Mouse (Mus musculus): ENCODE results near the gene Rc3h1. TPM values are rescaled to one million over a fixed set of nuclear protein-coding genes. Genes with fewer than 3 reads are reported as not detected.
"Not testable (repeated sequence)": the region's sequence is repeated elsewhere in the genome, so short reads cannot be mapped to it uniquely, and the experiment has no call there.

The Rc3h1 gene
- 7.9 and 8.1 TPM in 2 replicates for polyA plus RNA-seq (2015; fragmentation: Nextera tagmentation; extraction: Ambion mirVana)

DNA sequence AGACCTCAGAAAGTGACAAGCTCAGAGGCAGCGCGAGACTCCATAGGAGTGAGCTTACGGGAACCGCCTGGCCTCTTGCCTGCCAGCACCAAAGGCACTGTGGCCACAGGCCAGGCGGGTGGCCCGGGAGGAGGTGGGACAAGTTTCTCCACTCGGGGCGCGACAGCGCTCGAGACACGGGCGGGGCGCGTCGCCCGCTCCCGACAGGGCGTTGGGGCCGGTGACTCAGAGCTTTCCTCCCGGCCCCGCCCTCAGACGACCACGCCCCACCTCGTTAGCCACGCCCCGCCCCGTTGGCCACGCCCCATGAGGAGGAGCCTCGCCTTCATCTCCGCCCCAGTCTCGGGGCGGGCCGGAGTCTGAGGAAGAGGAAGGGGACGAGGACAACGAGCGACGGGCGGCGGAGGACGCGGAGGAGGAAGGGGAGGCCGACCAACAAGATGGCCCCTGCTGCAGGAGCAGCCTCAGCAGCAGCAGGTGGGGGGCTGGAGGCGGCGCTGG is at the start of gene Rc3h1:
Rc3h1 (plus strand) TSS at position 362 of the 501 bp plus-strand sequence.
- peak; percentile 95 for ATAC-seq
- H3K27ac ChIP-seq = peak within 1 kb of the TSS; percentile 87
- H3K9me3 ChIP-seq (replicated peaks) = no peaks in the 10 kb centered on the region
- H3K4me1 ChIP-seq = peaks cover 19% of the 10 kb centered on the region
- WGBS = 0% methylated on average over 34 of the region's 45 CpGs
- H3K27me3 ChIP-seq = no peaks in the 10 kb centered on the region
- peak within 1 kb of the TSS; percentile 75 for H3K4me2 ChIP-seq
- peak within 1 kb of the TSS; percentile 95 for H3K4me3 ChIP-seq
- H3K9ac ChIP-seq = peak within 1 kb of the TSS; percentile 97
- no peaks in the 10 kb centered on the region for H3K36me3 ChIP-seq (ENCODE audit: poor library complexity, severe bottlenecking)

DNA sequence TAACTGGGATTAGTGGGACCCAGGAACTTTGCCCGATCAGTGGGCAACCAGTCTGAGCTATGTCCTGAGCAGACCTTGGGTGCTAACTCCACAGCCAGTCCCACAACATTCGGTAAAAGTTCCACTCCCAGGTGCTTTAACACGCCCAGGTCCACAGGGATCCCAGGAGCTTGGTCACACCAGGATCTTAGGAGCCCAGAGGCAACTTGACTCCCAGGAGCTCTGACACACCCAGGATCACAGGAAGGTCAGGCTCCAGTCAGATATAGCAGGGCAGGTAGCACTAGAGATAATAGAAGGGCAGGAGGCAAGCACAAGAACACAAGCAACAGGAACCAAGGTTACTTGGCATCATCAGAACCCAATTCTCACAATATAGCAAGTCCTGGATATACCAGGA is 48.1 kb upstream of the Rc3h1 start:
- Histone ChIP-seq H3K27me3 (no peaks in the 10 kb centered on the region), H3K36me3 (ENCODE audit: poor library complexity, severe bottlenecking) (no peaks in the 10 kb centered on the region), H3K4me1 (no peaks in the 10 kb centered on the region), H3K9me3 (replicated peaks) (no peaks in the 10 kb centered on the region), H3K4me3 (no peak overlapping the region), H3K9ac (no peak overlapping the region), H3K27ac (no peak overlapping the region), H3K4me2 (no peak overlapping the region)
- WGBS = 92% methylated on average over 3 of the region's 3 CpGs
- ATAC-seq = no peak

DNA sequence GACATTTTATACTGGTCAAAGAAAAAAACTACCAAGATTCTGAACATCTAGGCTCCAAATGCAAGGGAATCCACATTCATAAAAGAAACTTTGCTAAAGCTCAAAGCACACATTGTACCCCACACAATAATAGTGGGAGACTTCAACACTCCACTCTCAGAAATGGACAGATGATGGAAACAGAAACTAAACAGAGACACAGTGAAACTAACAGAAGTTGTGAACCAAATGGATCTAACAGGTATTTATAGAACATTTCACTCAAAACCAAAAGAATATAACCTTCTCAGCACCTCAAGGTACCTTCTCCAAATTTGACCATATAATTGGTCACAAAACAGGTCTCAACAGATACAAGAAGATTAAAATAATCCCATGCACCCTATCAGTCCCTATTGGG is 46.3 kb upstream of the Rc3h1 start:
- not testable (repeated sequence) for H3K4me3 ChIP-seq; H3K27me3 ChIP-seq; H3K9ac ChIP-seq; H3K27ac ChIP-seq; H3K9me3 ChIP-seq (replicated peaks); ATAC-seq; H3K36me3 ChIP-seq (ENCODE audit: poor library complexity, severe bottlenecking); H3K4me2 ChIP-seq; H3K4me1 ChIP-seq

DNA sequence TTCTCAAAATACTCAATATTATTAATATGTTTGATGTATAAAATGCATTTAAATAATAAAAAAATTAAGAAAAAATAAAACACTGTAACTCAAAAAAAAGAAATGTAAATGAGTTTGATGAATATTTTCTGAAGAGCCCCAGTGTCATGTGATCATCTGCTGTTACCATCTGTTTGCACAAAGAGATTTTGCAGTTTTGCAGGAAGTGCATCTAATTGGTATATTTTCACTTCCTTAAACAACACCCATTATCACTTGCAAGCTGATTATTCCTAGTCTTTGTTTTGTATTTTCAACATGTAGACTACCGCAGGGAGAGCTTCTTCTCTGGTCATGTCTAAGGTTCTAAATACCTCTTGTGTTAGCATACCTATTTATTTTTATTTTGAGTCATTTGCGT is 45.1 kb upstream of the Rc3h1 start:
- Histone ChIP-seq H3K9ac (no peak overlapping the region), H3K27me3 (no peaks in the 10 kb centered on the region), H3K4me3 (no peak overlapping the region), H3K4me2 (no peak overlapping the region), H3K9me3 (replicated peaks) (no peaks in the 10 kb centered on the region), H3K4me1 (no peaks in the 10 kb centered on the region), H3K36me3 (ENCODE audit: poor library complexity, severe bottlenecking) (no peaks in the 10 kb centered on the region), H3K27ac (no peak overlapping the region)
- 0 out of 2 replicates have a peak, but pooled peaks have one; percentile 55 for ATAC-seq
- WGBS = 76% methylated on average over 2 of the region's 2 CpGs

DNA sequence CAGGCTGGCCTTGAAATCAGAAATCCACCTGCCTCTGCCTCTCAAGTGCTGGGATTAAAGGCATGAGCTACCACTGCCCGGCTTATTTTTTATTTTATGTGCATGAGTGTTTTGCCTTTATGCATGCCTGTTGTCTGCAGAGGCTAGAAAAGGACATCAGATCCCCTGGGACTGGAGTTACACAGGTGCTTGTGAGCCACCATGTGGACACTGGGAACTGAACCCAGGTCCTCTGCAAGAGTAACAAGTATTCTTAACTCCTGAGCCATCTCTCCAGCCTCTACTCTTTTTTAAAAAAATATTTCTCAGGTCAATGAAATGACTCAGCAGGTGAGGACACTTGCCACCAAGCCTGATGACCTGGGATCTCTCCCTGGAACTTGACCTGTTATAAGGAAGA is 44.6 kb upstream of the Rc3h1 start:
- Histone ChIP-seq H3K27me3 (no peaks in the 10 kb centered on the region), H3K27ac (no peak overlapping the region), H3K4me2 (no peak overlapping the region), H3K4me1 (no peaks in the 10 kb centered on the region), H3K4me3 (no peak overlapping the region), H3K9me3 (replicated peaks) (no peaks in the 10 kb centered on the region), H3K36me3 (ENCODE audit: poor library complexity, severe bottlenecking) (no peaks in the 10 kb centered on the region), H3K9ac (no peak overlapping the region)
- no peak for ATAC-seq
- 88% methylated on average over 1 of the region's 1 CpGs for WGBS

DNA sequence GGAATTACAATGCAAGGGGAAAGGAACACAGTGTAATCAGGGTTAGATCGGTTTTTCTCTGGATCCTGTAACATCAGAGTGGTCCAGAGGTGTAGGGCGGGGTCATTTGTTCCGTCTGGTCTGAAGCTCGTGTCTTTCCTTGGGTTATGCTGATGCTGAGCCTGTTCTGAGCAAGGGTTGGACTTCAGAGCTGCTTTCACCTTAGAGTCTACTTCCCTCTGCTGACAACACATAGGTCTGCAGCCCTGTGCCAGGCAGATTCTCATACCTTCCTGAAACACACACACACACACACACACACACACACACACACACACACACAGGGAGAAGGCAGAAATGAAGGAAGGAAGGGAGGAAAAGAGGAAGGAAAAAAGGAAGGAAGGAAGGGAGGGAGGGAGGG is 43.2 kb upstream of the Rc3h1 start:
- Histone ChIP-seq H3K9me3 (replicated peaks) (no peaks in the 10 kb centered on the region), H3K4me1 (no peaks in the 10 kb centered on the region), H3K36me3 (ENCODE audit: poor library complexity, severe bottlenecking) (no peaks in the 10 kb centered on the region), H3K27ac (no peak overlapping the region), H3K4me3 (no peak overlapping the region), H3K27me3 (no peaks in the 10 kb centered on the region), H3K4me2 (no peak overlapping the region), H3K9ac (no peak overlapping the region)
- 80% methylated on average over 4 of the region's 4 CpGs for WGBS
- no peak for ATAC-seq

DNA sequence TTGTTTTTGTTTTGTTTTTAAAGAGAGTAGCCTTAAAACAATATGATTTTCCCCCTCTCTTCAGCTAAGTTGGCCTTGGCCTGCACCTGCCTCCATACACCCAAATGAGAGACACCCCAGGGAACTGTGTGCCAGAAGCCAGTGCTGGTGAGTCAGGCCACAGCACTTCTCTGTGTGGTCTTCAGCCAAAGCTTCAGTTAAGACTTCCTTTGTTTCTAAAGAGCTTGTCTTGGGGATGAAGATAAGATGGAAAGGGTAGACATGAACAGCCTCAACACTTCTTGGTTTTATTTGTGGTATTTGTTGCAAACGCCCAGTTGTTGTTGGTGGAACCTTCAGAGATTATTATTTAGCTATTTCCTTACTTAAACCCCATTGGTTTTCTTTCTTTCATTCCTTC is 31.5 kb upstream of the Rc3h1 start:
- Histone ChIP-seq H3K9ac (no peak overlapping the region), H3K9me3 (replicated peaks) (no peaks in the 10 kb centered on the region), H3K36me3 (ENCODE audit: poor library complexity, severe bottlenecking) (no peaks in the 10 kb centered on the region), H3K4me1 (no peaks in the 10 kb centered on the region), H3K27ac (no peak overlapping the region), H3K27me3 (no peaks in the 10 kb centered on the region), H3K4me2 (no peak overlapping the region), H3K4me3 (no peak overlapping the region)
- 60% methylated on average over 1 of the region's 1 CpGs for WGBS
- no peak for ATAC-seq

DNA sequence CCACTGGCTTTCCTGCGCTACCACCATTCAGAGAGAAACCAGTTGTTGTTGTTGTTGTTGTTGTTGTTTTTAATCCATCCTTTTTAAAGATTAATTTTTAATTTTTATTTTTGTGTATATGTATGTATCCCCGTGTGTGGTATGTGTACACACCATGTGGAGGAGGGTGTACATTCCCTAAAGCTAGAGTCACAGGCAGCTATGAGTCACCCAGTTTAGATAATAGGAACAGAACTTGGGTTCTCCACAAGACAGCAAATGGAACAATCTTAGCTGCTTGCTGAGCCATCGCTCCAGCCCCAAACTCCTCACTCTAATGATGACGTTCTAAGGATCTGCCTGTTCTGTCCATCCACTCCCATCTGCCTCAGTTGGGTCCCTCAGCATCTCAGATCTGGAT is 29.2 kb upstream of the Rc3h1 start:
- Histone ChIP-seq H3K4me2 (no peak overlapping the region), H3K4me1 (no peaks in the 10 kb centered on the region), H3K27ac (no peak overlapping the region), H3K36me3 (ENCODE audit: poor library complexity, severe bottlenecking) (no peaks in the 10 kb centered on the region), H3K9ac (no peak overlapping the region), H3K4me3 (no peak overlapping the region), H3K27me3 (no peaks in the 10 kb centered on the region), H3K9me3 (replicated peaks) (no peaks in the 10 kb centered on the region)
- ATAC-seq = no peak
- WGBS = 90% methylated on average over 4 of the region's 4 CpGs

DNA sequence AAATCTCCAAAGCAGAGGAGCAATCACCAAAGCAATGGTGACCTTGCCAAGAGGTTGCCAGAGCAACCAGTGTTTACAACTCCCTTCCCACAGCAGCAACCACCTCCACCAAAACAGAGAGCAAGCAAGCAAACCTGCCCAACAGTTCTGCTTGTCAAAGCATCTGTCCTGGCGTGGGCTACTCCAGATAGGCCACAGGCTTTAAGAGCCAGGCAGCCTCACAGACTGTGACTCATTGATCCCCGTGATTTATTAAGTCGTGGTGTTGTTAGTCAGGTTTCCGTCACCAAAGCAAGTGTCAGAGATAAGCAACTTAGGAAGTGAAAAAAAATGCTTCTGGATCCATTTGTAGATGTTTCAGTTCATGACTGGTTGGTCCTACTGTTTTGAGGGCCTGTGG is 27.7 kb upstream of the Rc3h1 start:
- H3K27me3 ChIP-seq = no peaks in the 10 kb centered on the region
- WGBS = 84% methylated on average over 4 of the region's 4 CpGs
- no peak for ATAC-seq

DNA sequence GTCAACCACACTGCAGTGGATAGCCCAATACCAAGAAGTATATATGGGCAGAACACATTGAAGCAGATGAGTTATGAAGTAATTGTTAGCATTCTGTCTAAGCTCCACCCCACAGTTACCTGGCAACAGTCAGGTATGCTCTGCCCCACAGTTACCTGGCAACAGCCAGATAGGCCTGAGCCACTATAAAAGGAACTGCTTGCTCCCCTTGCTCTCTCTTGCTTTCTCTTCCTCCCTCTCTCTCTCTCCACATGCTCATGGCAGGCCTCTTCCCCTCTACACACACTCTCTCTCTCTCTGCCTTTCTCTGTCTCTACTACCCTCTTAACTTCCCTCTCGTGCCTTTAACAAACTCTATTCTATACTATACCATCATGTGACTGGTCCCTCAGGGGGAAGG is 24.8 kb upstream of the Rc3h1 start:
- H3K27ac ChIP-seq; H3K4me2 ChIP-seq; H3K27me3 ChIP-seq; ATAC-seq; H3K9ac ChIP-seq; H3K9me3 ChIP-seq (replicated peaks); H3K36me3 ChIP-seq (ENCODE audit: poor library complexity, severe bottlenecking); H3K4me1 ChIP-seq; H3K4me3 ChIP-seq: not testable (repeated sequence)
- WGBS = 67% methylated on average over 1 of the region's 1 CpGs

More for the DNA sequence above, 27.7 kb upstream of the Rc3h1 start:
- H3K36me3 ChIP-seq (ENCODE audit: poor library complexity, severe bottlenecking) = no peaks in the 10 kb centered on the region
- H3K27ac ChIP-seq = no peak overlapping the region
- no peaks in the 10 kb centered on the region for H3K4me1 ChIP-seq
- H3K4me2 ChIP-seq = no peak overlapping the region
- H3K9me3 ChIP-seq (replicated peaks) = no peaks in the 10 kb centered on the region
- no peak overlapping the region for H3K4me3 ChIP-seq
- no peak overlapping the region for H3K9ac ChIP-seq

DNA sequence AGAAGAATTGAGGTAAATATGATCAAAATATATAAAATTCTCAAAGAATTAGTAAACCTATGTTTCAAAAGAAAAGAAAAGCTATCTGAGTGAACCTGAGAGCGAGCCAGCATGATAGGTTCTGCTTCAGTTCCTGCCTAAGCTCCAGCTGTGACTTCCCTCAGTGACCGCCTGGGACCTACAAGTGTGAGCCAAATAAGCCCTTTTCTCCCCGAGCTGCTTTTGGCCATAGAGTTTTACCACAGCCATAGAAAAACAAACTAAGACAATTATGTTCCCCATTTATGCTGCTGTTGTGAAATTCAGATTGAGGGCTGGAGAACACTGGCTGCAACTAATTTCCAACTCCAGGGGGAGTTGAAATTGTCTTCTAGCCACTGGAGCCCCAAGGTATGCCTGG is 24.2 kb upstream of the Rc3h1 start:
- no peaks in the 10 kb centered on the region for H3K36me3 ChIP-seq (ENCODE audit: poor library complexity, severe bottlenecking)
- no peak overlapping the region for H3K9ac ChIP-seq
- no peak overlapping the region for H3K27ac ChIP-seq
- no peak overlapping the region for H3K4me2 ChIP-seq
- ATAC-seq = no peak
- H3K4me1 ChIP-seq = no peaks in the 10 kb centered on the region
- H3K9me3 ChIP-seq (replicated peaks) = no peaks in the 10 kb centered on the region
- no peaks in the 10 kb centered on the region for H3K27me3 ChIP-seq
- no peak overlapping the region for H3K4me3 ChIP-seq
- WGBS = 69% methylated on average over 3 of the region's 3 CpGs

DNA sequence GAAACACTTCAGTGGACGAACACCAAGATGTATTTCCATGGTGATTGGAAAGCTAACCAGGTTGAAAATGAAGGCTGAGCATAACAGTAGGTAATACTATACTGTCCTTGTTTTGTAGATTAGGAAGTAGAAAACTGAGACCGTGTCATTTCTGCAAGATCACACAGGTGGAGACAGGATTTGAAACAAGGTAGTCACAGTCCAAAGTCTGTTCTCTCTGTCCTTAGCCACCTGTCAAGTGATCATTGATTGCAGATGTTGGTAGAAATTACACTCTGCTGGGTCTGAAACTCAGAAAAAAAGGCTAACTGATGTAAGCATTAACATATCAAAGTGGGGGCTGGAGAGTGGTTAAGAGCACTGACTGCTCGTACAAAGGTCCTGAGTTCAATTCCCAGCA is 21.9 kb upstream of the Rc3h1 start:
- no peak overlapping the region for H3K27ac ChIP-seq

DNA sequence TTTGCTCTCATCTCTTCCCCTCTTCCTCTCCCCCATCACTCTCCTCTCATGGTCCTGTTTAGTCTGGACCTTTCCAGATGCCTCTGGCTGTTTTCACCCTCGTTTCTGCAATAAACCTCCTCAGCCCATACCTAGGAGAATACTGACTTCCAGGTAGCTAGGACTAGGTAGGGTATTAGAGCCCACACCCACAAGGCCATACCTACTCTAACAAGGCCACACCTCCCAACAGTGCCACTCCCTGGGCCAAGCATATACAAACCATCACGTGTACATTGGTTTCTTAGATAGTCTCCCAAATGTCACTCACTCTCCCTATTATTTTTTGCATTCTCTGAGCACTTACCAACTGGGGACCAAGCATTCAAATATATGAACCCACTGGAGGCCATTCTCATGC is 21.2 kb upstream of the Rc3h1 start:
- WGBS = 73% methylated on average over 2 of the region's 2 CpGs

More for the DNA sequence above, 21.9 kb upstream of the Rc3h1 start:
- Histone ChIP-seq H3K4me3 (no peak overlapping the region), H3K9ac (no peak overlapping the region), H3K4me1 (no peaks in the 10 kb centered on the region), H3K27me3 (no peaks in the 10 kb centered on the region), H3K36me3 (ENCODE audit: poor library complexity, severe bottlenecking) (no peaks in the 10 kb centered on the region), H3K4me2 (no peak overlapping the region), H3K9me3 (replicated peaks) (no peaks in the 10 kb centered on the region)
- no peak for ATAC-seq
- 85% methylated on average over 3 of the region's 3 CpGs for WGBS

More for the DNA sequence above, 21.2 kb upstream of the Rc3h1 start:
- Histone ChIP-seq H3K27me3 (no peaks in the 10 kb centered on the region), H3K36me3 (ENCODE audit: poor library complexity, severe bottlenecking) (no peaks in the 10 kb centered on the region), H3K9me3 (replicated peaks) (no peaks in the 10 kb centered on the region), H3K4me1 (no peaks in the 10 kb centered on the region), H3K9ac (no peak overlapping the region), H3K27ac (no peak overlapping the region), H3K4me2 (no peak overlapping the region), H3K4me3 (no peak overlapping the region)
- ATAC-seq = no peak
